Mouse (Mus musculus): ENCODE measurements around the gene Arhgef26.
A peak's percentile ranks its signal among the peaks of the same experiment; 100 is the strongest.

- TF ChIP-seq CTCF (IDR thresholded peaks at IDR 0.05; ENCODE audit: low read depth, low read length) (0 out of 2 replicates have a peak, but pooled peaks have one; percentile 30), POLR2A (IDR thresholded peaks at IDR 0.05; ENCODE audit: extremely low read depth, insufficient read depth, low read length) (no peak)
Measured at GRCm38 (mm10) chr3:62338461-62338853, 313 bp downstream of the Arhgef26 start.

All from liver, adult 2 months (tissue).